Mouse (Mus musculus) bone marrow macrophage, adult 2 months (primary cell): ENCODE results near the gene Fam111a.

Experiments
- CTCF ChIP-seq: IDR thresholded peaks from 2 replicates; pipeline ENCODE4 v1.5.1; 2012; ENCODE audit warnings: low read depth, mild to moderate bottlenecking, low read length, moderate library complexity
- POLR2A ChIP-seq: IDR thresholded peaks from 2 replicates; pipeline ENCODE4 v1.6.1; 2012; ENCODE audit warnings: mild to moderate bottlenecking, low read depth, low read length, borderline replicate concordance

DNA sequence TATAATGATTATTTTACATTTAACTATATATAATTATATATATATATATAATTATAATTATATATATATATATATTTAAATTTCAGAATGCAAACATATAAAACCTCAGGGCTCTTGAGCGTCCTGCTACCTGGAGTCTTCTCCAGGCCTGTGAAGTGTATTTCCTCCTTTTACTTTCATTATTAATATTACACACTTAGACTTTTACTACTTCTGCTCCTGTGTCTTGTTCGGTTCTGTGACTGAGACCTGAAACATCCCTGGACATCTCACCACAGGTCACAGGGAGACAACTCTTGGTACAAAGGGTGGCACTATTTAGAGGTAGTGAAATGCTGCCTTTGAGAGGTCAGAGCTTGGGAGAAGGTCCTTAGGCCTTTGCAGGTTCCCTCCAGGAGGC is 10.8 kb downstream of the Fam111a start:
- TF ChIP-seq POLR2A (no peak), CTCF (no peak)
